In the genomic region with DNA sequence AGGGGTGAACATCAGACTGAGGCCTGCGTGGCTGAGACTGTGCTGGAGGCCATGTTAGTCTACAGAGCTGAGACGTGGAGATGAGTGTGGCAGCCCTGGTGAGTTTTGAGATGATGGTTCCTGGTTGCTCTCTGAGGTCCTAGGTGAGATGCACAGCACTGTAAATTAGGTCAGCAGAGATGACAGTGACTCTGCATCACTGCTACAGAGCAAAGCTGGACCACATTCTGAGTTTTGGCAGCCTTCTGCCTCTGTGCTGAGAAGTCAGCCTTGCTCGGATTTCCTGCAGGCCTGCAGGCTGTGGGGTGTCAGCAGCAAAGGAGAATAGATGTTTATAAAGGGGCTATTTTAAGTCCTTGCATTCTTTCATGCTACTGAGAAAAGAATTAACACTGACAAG, we compare ENCODE assay signal across 22 mouse cellular contexts. TPM values are rescaled to one million over a fixed set of nuclear protein-coding genes. Genes with fewer than 3 reads are reported as not detected.
A peak's percentile ranks its signal among the peaks of the same experiment; 100 is the strongest.
DNase-seq lines count a peak whose midpoint lies in the region; ATAC-seq and TF ChIP-seq lines count a peak whose summit lies in the region.
"Had no signal": no experiment of that assay in that cellular context is flagged by ENCODE, and none has a peak within 500 bp of the region (broad histone marks: within the 10 kb centered on the region; RNA-seq: fewer than 3 reads in every experiment).

No protein-coding gene starts in this region.

- no peak overlapping the region for H3K4me3 ChIP-seq in heart, embryonic 16.5 days (ENCODE audit: low read length)
- H3K4me3 ChIP-seq in cortical plate, adult 2 months (ENCODE audit: insufficient read depth, low read length) = no peak overlapping the region
- no peak overlapping the region for H3K4me3 ChIP-seq in liver, postnatal 0 days (ENCODE audit: low read depth, low read length)
- H3K4me3 ChIP-seq: embryonic facial prominence, embryonic 10.5 days; erythroblast, embryonic 14.5 days; heart, embryonic 15.5 days; hindbrain, embryonic 13.5 days; liver, embryonic 13.5 days; midbrain, embryonic 10.5 days had no signal

- H3K9ac ChIP-seq in heart, embryonic 16.5 days (ENCODE audit: low read length) = no peak overlapping the region
- H3K9ac ChIP-seq in liver, postnatal 0 days (replicated peaks) = no peak overlapping the region
- H3K9ac ChIP-seq: forebrain, postnatal 0 days; heart, embryonic 15.5 days; hindbrain, embryonic 13.5 days; liver, embryonic 13.5 days had no signal

- H3K36me3 ChIP-seq in heart, embryonic 16.5 days (ENCODE audit: control insufficient read depth, insufficient read depth) = peaks cover 61% of the 10 kb centered on the region
- H3K36me3 ChIP-seq in liver, postnatal 0 days (replicated peaks; ENCODE audit: insufficient read depth, low read length) = peaks cover 69% of the 10 kb centered on the region

- intact Hi-C loops in heart, postnatal 10 days (cut with DNase I) = no loop called here

- TF ChIP-seq CTCF in cortical plate, adult 2 months (IDR thresholded peaks at IDR 0.05; ENCODE audit: extremely low read depth, insufficient read depth, low read length) = no peak
- TF ChIP-seq CTCF in liver, postnatal 0 days (IDR thresholded peaks at IDR 0.05; ENCODE audit: low read depth) = no peak

- no peak for ATAC-seq in heart, embryonic 16.5 days (replicated peaks; ENCODE audit: extremely low read depth, insufficient read depth, low FRiP score)
- ATAC-seq in liver, postnatal 0 days = no peak
- ATAC-seq: forebrain, postnatal 0 days had no signal

- no peak for TF ChIP-seq EP300 in liver, postnatal 0 days (IDR thresholded peaks at IDR 0.05; ENCODE audit: low read depth)

- peak overlapping the region; percentile 50; the same call in 1 of the 2 replicates for H3K27ac ChIP-seq in heart, embryonic 16.5 days (ENCODE audit: low read length)
- 0 out of 2 replicates have a peak overlapping the region, but pooled peaks have one; percentile 16 for H3K27ac ChIP-seq in cortical plate, adult 2 months (ENCODE audit: insufficient read depth, low read length)
- H3K27ac ChIP-seq in liver, postnatal 0 days (ENCODE audit: low read depth) = no peak overlapping the region
- H3K27ac ChIP-seq: embryonic facial prominence, embryonic 10.5 days; heart, embryonic 15.5 days; hindbrain, embryonic 13.5 days; liver, embryonic 13.5 days; midbrain, embryonic 10.5 days had no signal

- H3K9me3 ChIP-seq in heart, embryonic 16.5 days (replicated peaks; ENCODE audit: control insufficient read depth, low read length) = no peaks in the 10 kb centered on the region
- H3K9me3 ChIP-seq in liver, postnatal 0 days (ENCODE audit: low read length) = no peaks in the 10 kb centered on the region
- H3K9me3 ChIP-seq: embryonic facial prominence, embryonic 10.5 days; heart, embryonic 15.5 days; hindbrain, embryonic 13.5 days; liver, embryonic 13.5 days; midbrain, embryonic 10.5 days had no signal

- no peaks in the 10 kb centered on the region for H3K27me3 ChIP-seq in heart, embryonic 16.5 days (ENCODE audit: control insufficient read depth, insufficient read depth, low read length)
- no peaks in the 10 kb centered on the region for H3K27me3 ChIP-seq in liver, postnatal 0 days (ENCODE audit: insufficient read depth, low read length)
- H3K27me3 ChIP-seq: heart, embryonic 15.5 days; hindbrain, embryonic 13.5 days; liver, embryonic 13.5 days had no signal

- no peak for TF ChIP-seq POLR2A in cortical plate, adult 2 months (IDR thresholded peaks at IDR 0.05; ENCODE audit: extremely low read depth, insufficient read depth, low read length)

- peaks cover 13% of the 10 kb centered on the region for H3K4me1 ChIP-seq in heart, embryonic 16.5 days (ENCODE audit: control insufficient read depth, insufficient read depth, low read length)
- H3K4me1 ChIP-seq in cortical plate, adult 2 months (ENCODE audit: control insufficient read depth, insufficient read depth, low read length) = peaks cover 3% of the 10 kb centered on the region
- no peaks in the 10 kb centered on the region for H3K4me1 ChIP-seq in liver, postnatal 0 days (ENCODE audit: insufficient read depth)
- H3K4me1 ChIP-seq: embryonic facial prominence, embryonic 10.5 days; hindbrain, embryonic 13.5 days; midbrain, embryonic 10.5 days had no signal

- DNase-seq in heart, postnatal 10 days = no peak
- DNase-seq in Muller cell, postnatal 12 days (ENCODE audit: inconsistent ontology term) = peak; percentile 65
- DNase-seq in cerebellum, adult 18-20 months = peak; percentile 61 to 74
- no peak for DNase-seq in liver, postnatal 0 days
- no peak for DNase-seq in layer of hippocampus, postnatal 36 days
- DNase-seq: adrenal gland, adult 2 months; forebrain, postnatal 0 days; gastrocnemius, postnatal 36 days; kidney, adult 18-20 months; liver, embryonic 13.5 days; lung, postnatal 36 days had no signal

- H3K4me2 ChIP-seq in heart, embryonic 16.5 days (ENCODE audit: low read depth, low read length) = no peak overlapping the region
- no peak overlapping the region for H3K4me2 ChIP-seq in liver, postnatal 0 days (ENCODE audit: low read depth, low read length)
- H3K4me2 ChIP-seq: heart, embryonic 15.5 days; hindbrain, embryonic 13.5 days; liver, embryonic 13.5 days had no signal

- WGBS in heart, embryonic 16.5 days = 70% methylated on average over 3 of the region's 3 CpGs
- 87% methylated on average over 3 of the region's 3 CpGs for WGBS in liver, postnatal 0 days (ENCODE audit: insufficient replicate concordance)

RNA-seq across cellular contexts. Expression of gene Pet117, which starts 12.5 kb away (rescaled TPM):
- 2.9 and 3.9 TPM in 2 replicates for polyA plus RNA-seq in heart, embryonic 16.5 days (2015; fragmentation: Nextera tagmentation; extraction: Ambion mirVana)
- 10 to 100 TPM in 1 of 2 experiments, 1 to 10 TPM in 1; 9.1 to 14.1 TPM for total RNA-seq in heart, postnatal 10 days (2021)
- polyA plus RNA-seq in cortical plate, adult 2 months (2012; rRNA removed) = 1.0 TPM in 1 of 2 replicates, not detected in the other
- polyA plus RNA-seq in liver, postnatal 0 days (2015; fragmentation: Nextera tagmentation; extraction: Ambion mirVana) = 1.6 and 2.2 TPM in 2 replicates
- 10 to 100 TPM in 1 of 2 experiments, 1 to 10 TPM in 1; 8.1 to 14.2 TPM for total RNA-seq in layer of hippocampus, postnatal 36 days (2021)
- total RNA-seq: ES-E14; forebrain, postnatal 0 days; neutrophil, adult 5-6 weeks had no signal
- polyA plus RNA-seq: adrenal gland, adult 2 months; embryonic facial prominence, embryonic 10.5 days; large intestine, adult 2 months; midbrain, embryonic 10.5 days; spleen, adult 2 months had no signal

RNA-seq across cellular contexts. Expression of gene Kat14, which starts 12.5 kb away (rescaled TPM):
- 27.2 and 28.0 TPM in 2 replicates for polyA plus RNA-seq in heart, embryonic 16.5 days (2015; fragmentation: Nextera tagmentation; extraction: Ambion mirVana)
- 10 to 100 TPM; 30.3 to 32.5 TPM for total RNA-seq in heart, postnatal 10 days (2021)
- polyA plus RNA-seq in cortical plate, adult 2 months (2012; rRNA removed) = 33.8 and 35.5 TPM in 2 replicates
- polyA plus RNA-seq in liver, postnatal 0 days (2015; fragmentation: Nextera tagmentation; extraction: Ambion mirVana) = 10.2 and 12.3 TPM in 2 replicates
- 10 to 100 TPM; 29.1 to 29.4 TPM for total RNA-seq in layer of hippocampus, postnatal 36 days (2021)

RNA-seq across cellular contexts. Expression of gene Ovol2, which starts 49.3 kb away (rescaled TPM):
- 0.14 and 0.76 TPM in 2 replicates for polyA plus RNA-seq in heart, embryonic 16.5 days (2015; fragmentation: Nextera tagmentation; extraction: Ambion mirVana)
- total RNA-seq in heart, postnatal 10 days (2021) = not detected
- polyA plus RNA-seq in cortical plate, adult 2 months (2012; rRNA removed) = 15.0 and 16.4 TPM in 2 replicates
- 0.09 and 0.25 TPM in 2 replicates for polyA plus RNA-seq in liver, postnatal 0 days (2015; fragmentation: Nextera tagmentation; extraction: Ambion mirVana)
- total RNA-seq in layer of hippocampus, postnatal 36 days (2021) = 1 to 10 TPM in 1 of 2 experiments, under 1 TPM in 1; 0.99 to 1.4 TPM
- total RNA-seq: adrenal gland, adult 2 months; forebrain, postnatal 0 days; gastrocnemius, postnatal 36 days; neutrophil, adult 5-6 weeks had no signal
- polyA plus RNA-seq: adrenal gland, adult 2 months; erythroblast, embryonic 14.5 days; hindbrain, embryonic 13.5 days; liver, embryonic 13.5 days; midbrain, embryonic 10.5 days had no signal

Comparison
In these comparisons a context has a peak if more than half of its experiments do, and no peak if none do; other contexts are left out.
1. DNase-seq: peak in Muller cell, postnatal 12 days (single experiment) and cerebellum, adult 18-20 months (2 of 2); none in heart, postnatal 10 days (0 of 2), liver, postnatal 0 days (single experiment) and layer of hippocampus, postnatal 36 days (0 of 2).